Mouse (Mus musculus): Measurements from ENCODE around the gene Lrrc3.

The Lrrc3 gene

DNA sequence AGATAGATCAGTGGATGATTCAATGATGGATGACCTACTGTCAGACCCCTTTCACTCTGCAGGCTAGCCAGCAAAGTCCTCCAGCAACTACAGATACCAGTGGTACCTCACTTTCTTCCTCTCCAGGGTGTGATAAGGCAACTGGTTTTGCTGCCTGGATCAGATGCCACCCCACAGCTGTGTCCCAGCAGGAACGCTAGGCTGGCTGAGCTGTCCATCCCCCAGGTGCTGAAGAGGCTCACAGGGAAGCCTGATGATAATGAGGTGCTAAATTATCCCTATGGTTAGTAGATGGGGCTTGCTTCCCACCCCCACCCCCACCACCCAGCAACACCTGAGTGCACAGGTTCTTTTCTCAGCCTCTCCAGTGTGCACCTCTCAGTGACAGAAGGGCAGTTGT is 34.8 kb downstream of the Lrrc3 start:
- DNase-seq (ENCODE audit: low spot score) = no peak

GRCm38 (mm10) chr10:77864762-77865143 is 37.6 kb downstream of the Lrrc3 start:
- no peak for DNase-seq (ENCODE audit: low spot score)

DNA sequence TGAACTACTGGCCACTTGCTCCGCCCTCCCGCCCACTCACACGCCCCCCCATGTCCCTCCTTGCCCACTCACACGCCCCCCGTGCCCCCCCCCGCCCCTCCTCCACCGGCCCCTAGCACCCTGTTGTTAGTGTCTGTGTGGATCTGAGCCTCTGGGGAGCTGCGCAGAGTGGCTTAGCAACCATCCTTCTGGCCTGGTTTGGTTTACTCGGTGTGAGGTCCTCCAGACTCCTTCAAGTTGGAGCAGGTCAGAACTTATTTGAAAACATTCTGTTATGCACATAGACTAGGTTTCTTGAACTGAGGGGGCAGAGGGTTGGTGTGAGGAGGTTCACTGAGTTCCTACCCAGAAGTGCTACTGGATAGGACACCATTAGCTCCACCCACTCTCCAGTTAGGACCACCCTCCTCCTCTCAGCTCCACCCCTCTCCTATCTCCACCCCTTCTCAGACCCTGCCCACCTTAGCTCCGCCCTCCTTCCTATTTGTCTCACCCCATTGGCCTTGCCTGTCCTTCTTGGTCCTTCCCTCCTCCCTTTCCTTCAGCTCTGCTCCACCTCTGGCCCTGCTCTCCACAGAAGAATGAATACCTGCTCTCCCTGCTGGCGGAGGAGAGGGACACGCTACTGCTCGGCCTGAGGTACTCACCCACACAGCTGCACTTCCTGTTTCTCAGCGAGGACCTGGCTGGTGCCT is 38.1 kb downstream of the Lrrc3 start:
- peak; percentile 64 for DNase-seq (ENCODE audit: low spot score)

GRCm38 (mm10) chr10:77861675-77862074 is 40.7 kb downstream of the Lrrc3 start, which contains the start of gene Gm3285:
Gm3285 (plus strand) TSS chr10:77861975.
- DNase-seq (ENCODE audit: low spot score) = no peak

DNA sequence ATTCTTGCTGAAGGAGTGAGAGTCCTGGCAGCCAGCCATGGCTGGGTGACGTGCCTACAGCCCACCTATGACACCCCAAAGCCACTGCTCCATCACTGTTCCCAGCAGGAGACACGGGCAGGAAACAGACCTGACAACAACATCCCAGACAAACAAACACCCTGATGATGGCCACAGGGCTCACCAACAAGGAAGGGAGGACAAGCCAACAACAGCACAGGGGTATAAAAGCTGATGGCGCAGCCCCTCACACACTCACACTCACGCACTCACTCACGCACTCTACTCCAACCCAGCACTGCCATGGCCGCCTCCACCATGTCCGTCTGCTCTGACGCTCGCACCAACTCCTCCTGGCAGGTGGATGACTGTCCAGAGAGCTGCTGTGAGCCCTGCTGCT is 49.8 kb downstream of the Lrrc3 start, which contains the start of gene Gm10318:
Gm10318 (plus strand) TSS at position 301 of the 400 bp plus-strand sequence.
- no peak for DNase-seq (ENCODE audit: low spot score)
